Mouse (Mus musculus) lung, embryonic 14.5 days (tissue): ENCODE results near the gene Osm. TPM values are rescaled to one million over a fixed set of nuclear protein-coding genes. Genes with fewer than 3 reads are reported as not detected.

Source experiments
- ATAC-seq: fragments of 200-750 bp; cut with Nextera tagmentation; 2 replicates; pipeline ENCODE4 v1.8.0; 2017; ENCODE audit warnings: mild to moderate bottlenecking, moderate TSS enrichment, moderate library complexity; ENCODE audit not compliant: insufficient read depth
- DNase-seq: peaks from one replicate; pipeline ENCODE4 v3.0.0-alpha.2; 2015
- H3K27ac ChIP-seq: fragments of 300-500 bp; sonication (generic); 2 replicates; pipeline ENCODE4 v1.5.1; 2014; ENCODE audit warnings: low read depth, mild to moderate bottlenecking, moderate library complexity
- H3K27me3 ChIP-seq: fragments of 300-500 bp; sonication (generic); 2 replicates; pipeline ENCODE4 v1.6.1; 2014; ENCODE audit warnings: low read length, control low read depth; ENCODE audit not compliant: insufficient read depth
- H3K36me3 ChIP-seq: fragments of 300-500 bp; sonication (generic); 2 replicates; pipeline ENCODE4 v1.6.1; 2014; ENCODE audit warnings: control low read depth; ENCODE audit not compliant: insufficient read depth
- H3K4me1 ChIP-seq: fragments of 300-500 bp; sonication (generic); 2 replicates; pipeline ENCODE4 v1.6.1; 2014; ENCODE audit warnings: antibody characterized with exemption, control low read depth; ENCODE audit not compliant: insufficient read depth
- H3K4me2 ChIP-seq: fragments of 300-500 bp; sonication (generic); 2 replicates; pipeline ENCODE4 v1.6.1; 2014; ENCODE audit warnings: mild to moderate bottlenecking
- H3K4me3 ChIP-seq: fragments of 300-500 bp; sonication (generic); 2 replicates; pipeline ENCODE4 v1.5.1; 2014; ENCODE audit warnings: low read depth, low read length
- H3K9ac ChIP-seq: fragments of 300-500 bp; sonication (generic); 2 replicates; pipeline ENCODE4 v1.6.1; 2014
- H3K9me3 ChIP-seq: fragments of 300-500 bp; sonication (generic); 2 replicates; pipeline ENCODE4 v1.6.1; 2016; ENCODE audit warnings: low read depth, low read length, control low read depth
- CTCF ChIP-seq: IDR thresholded peaks from 2 replicates; pipeline ENCODE4 v1.5.1; 2016; ENCODE audit warnings: antibody characterized with exemption, low read depth
- WGBS: fragments of 180-500 bp; shearing (Covaris S2); extraction: QIAGEN DNeasy Blood & Tissue Kit; methylation state at CpG from one replicate; pipeline ENCODE4 v1.1.7; 2014; 5-methylcytosine and 5-hydroxymethylcytosine counted together
- polyA plus RNA-seq: library from polyadenylated mRNA; unstranded; fragments of >200 nt; fragmentation: Nextera tagmentation; extraction: Ambion mirVana; gene quantifications from 2 replicates; pipeline ENCODE4 v1.2.1, GENCODE M21; 2014

Gene Osm
- polyA plus RNA-seq, 1 experiment from 2014 or later, result not detected

DNA sequence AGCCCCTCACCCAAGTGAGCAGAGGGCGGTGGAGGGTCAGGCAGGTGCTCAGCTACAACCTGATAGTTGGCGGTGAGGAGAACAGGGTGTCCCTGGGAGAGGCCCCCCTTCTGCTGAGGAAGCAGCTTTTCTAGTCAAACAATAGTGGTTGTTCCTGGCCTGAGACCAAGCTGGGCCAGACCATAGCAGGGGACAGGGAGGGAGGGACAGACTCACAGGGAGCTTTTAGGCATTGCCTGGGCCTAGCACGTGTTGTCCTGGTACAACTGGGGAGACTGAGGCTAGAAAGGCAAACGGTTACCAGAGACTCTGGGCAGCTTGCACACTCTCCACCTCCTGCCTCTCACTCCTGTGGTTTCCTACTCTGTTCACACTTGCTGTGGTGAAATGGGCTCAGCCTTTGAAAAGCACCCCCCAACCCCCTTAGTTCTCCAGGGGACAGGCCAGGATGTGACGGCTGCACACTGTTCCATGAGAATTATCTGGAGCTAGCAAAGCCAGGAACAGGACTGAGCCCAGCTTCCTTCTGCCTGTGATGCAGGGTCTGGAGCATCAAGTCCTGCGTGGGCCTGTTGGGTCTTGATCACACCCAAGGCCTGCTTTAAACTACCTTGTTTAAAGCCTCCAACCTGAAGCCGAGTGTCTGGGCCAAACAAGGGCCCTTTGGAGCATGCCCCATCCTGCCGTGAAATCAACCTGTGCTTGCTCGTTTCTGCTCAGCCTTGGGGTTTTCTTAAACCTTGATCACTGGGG is 19.8 kb upstream of the Osm start:
- peaks cover 40% of the 10 kb centered on the region; the same call in 1 of the 2 replicates for H3K36me3 ChIP-seq
- no peak overlapping the region for H3K4me3 ChIP-seq
- no peaks in the 10 kb centered on the region; the same call in 1 of the 2 replicates for H3K4me1 ChIP-seq
- 75% methylated on average over 9 of the region's 9 CpGs for WGBS
- H3K9ac ChIP-seq, result no peak overlapping the region
- no peaks in the 10 kb centered on the region for H3K9me3 ChIP-seq
- no peak overlapping the region for H3K4me2 ChIP-seq
- 0 out of 2 replicates have a peak overlapping the region, but pooled peaks have one; percentile 9 for H3K27ac ChIP-seq
- ATAC-seq (no peak), DNase-seq (peak; percentile 31)
- TF ChIP-seq CTCF, result no peak
- H3K27me3 ChIP-seq, result no peaks in the 10 kb centered on the region

DNA sequence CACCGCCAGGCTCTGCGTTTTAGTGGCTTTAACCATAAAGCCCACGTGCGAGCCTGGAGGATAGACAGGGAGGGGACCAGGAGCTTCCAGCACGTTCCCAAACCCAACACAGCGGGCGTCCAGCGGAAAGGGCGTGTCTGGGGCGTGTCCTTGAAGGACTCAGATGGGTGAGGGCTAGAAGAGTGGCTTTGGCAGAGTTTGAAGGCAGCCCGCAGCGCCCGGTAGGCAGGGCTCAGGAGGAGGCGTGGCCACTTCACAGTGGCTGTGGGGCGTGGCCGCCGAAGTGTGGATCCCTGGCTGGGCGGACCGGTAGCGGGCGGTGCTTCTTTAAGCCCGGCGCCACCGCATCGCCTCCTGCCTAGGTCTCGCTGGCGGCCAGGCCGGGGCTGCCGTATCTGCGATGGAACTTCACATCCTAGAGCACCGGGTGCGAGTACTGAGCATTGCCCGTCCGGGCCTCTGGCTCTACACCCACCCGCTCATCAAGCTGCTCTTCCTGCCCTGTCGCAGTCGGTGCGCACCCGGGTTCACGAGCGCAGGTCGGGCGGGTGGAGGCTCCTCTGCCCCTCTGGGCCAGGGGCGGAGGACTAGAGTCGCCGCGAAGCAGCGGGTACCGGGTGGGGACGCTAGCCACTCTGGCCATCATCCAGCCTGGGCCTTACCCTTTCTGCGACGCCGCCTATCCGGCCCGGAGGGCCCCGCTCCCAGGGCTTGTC is 18.1 kb upstream of the Osm start, which contains the start of gene Castor1:
Gene Castor1, plus strand, starts transcription at position 312 of the 716 bp plus-strand sequence.
- peak within 1 kb of the TSS; percentile 48 for H3K4me3 ChIP-seq
- peak; percentile 93 for DNase-seq
- H3K4me2 ChIP-seq, result peak within 1 kb of the TSS; percentile 90
- H3K36me3 ChIP-seq, result peaks cover 28% of the 10 kb centered on the region; the same call in 1 of the 2 replicates
- H3K9ac ChIP-seq, result peak within 1 kb of the TSS; percentile 33; the same call in 1 of the 2 replicates
- H3K9me3 ChIP-seq, result no peaks in the 10 kb centered on the region
- no peak within 1 kb of the TSS for H3K27ac ChIP-seq
- no peaks in the 10 kb centered on the region for H3K27me3 ChIP-seq
- no peaks in the 10 kb centered on the region; the same call in 1 of the 2 replicates for H3K4me1 ChIP-seq
- peak; percentile 86 for ATAC-seq
- TF ChIP-seq CTCF, result no peak
- WGBS, result 2% methylated on average over 56 of the region's 56 CpGs

DNA sequence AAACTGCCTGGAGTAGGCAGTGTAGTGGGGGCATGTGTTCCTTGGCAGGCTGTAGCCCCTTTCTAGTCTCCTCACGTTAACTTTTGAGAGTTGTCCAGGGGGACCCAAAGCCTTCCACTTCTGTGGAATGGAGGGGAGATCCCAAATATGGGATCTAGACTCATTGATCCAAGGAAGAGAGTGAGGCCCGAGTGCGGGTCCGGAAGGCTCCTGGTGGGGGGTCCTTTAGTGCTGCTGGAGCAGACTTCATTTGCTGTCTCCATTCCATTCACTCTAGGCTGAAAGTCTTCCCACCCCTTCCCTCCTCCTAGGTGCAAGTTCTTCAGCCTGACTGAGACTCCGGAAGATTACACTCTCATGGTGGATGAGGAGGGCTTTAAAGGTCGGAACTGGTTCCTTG is 17.6 kb upstream of the Osm start:
- no peak overlapping the region for H3K27ac ChIP-seq
- WGBS, result 6% methylated on average over 6 of the region's 6 CpGs
- no peak for DNase-seq

DNA sequence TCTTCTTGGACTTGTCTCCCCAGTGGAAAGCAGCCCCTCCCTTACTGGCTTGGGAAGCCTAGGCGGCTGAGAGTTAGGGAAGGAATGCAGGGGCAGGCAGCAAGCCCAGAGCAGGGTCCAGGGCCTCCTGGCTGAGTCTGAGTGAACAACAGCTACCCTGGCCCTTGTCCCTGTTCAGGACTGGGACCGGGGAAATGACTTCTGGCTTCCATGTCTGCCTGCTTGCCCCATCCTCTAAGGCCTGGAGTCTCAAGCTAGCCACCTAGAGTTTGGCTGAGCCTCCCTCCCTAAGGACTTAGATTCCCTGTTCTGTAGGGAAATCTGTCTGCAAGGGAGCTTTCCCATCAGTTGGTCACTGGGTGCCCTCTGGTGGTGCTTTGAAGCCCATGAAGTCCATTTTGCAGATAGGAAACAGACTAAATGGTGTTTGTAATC is 16.9 kb upstream of the Osm start:
- Histone ChIP-seq H3K4me1 (no peaks in the 10 kb centered on the region; the same call in 1 of the 2 replicates), H3K27me3 (no peaks in the 10 kb centered on the region), H3K27ac (no peak overlapping the region), H3K36me3 (peaks cover 16% of the 10 kb centered on the region; the same call in 1 of the 2 replicates), H3K9me3 (no peaks in the 10 kb centered on the region), H3K4me2 (peak overlapping the region; percentile 90; the same call in 1 of the 2 replicates), H3K4me3 (no peak overlapping the region), H3K9ac (no peak overlapping the region)
- WGBS, result 12% methylated on average over 2 of the region's 2 CpGs
- ATAC-seq (no peak), DNase-seq (peak; percentile 90)
- TF ChIP-seq CTCF, result peak; percentile 86

More for the DNA sequence above, 17.6 kb upstream of the Osm start:
- Histone ChIP-seq H3K36me3 (peaks cover 23% of the 10 kb centered on the region; the same call in 1 of the 2 replicates), H3K4me2 (peak overlapping the region; percentile 90), H3K27me3 (no peaks in the 10 kb centered on the region), H3K9ac (peak overlapping the region; percentile 33; the same call in 1 of the 2 replicates), H3K4me1 (no peaks in the 10 kb centered on the region; the same call in 1 of the 2 replicates), H3K4me3 (peak overlapping the region; percentile 48), H3K9me3 (no peaks in the 10 kb centered on the region)
- TF ChIP-seq CTCF, result no peak
- ATAC-seq, result no peak

- Histone ChIP-seq H3K4me2 (no peak overlapping the region), H3K9ac (no peak overlapping the region), H3K4me1 (no peaks in the 10 kb centered on the region; the same call in 1 of the 2 replicates), H3K36me3 (peaks cover 10% of the 10 kb centered on the region; the same call in 1 of the 2 replicates), H3K4me3 (no peak overlapping the region), H3K27ac (no peak overlapping the region), H3K27me3 (no peaks in the 10 kb centered on the region), H3K9me3 (no peaks in the 10 kb centered on the region)
- TF ChIP-seq CTCF, result no peak
- ATAC-seq (no peak), DNase-seq (no peak)
- 62% methylated on average over 9 of the region's 9 CpGs for WGBS
These were observed 16.3 kb upstream of the Osm start for GRCm38 (mm10) chr11:4219908-4220307.

DNA sequence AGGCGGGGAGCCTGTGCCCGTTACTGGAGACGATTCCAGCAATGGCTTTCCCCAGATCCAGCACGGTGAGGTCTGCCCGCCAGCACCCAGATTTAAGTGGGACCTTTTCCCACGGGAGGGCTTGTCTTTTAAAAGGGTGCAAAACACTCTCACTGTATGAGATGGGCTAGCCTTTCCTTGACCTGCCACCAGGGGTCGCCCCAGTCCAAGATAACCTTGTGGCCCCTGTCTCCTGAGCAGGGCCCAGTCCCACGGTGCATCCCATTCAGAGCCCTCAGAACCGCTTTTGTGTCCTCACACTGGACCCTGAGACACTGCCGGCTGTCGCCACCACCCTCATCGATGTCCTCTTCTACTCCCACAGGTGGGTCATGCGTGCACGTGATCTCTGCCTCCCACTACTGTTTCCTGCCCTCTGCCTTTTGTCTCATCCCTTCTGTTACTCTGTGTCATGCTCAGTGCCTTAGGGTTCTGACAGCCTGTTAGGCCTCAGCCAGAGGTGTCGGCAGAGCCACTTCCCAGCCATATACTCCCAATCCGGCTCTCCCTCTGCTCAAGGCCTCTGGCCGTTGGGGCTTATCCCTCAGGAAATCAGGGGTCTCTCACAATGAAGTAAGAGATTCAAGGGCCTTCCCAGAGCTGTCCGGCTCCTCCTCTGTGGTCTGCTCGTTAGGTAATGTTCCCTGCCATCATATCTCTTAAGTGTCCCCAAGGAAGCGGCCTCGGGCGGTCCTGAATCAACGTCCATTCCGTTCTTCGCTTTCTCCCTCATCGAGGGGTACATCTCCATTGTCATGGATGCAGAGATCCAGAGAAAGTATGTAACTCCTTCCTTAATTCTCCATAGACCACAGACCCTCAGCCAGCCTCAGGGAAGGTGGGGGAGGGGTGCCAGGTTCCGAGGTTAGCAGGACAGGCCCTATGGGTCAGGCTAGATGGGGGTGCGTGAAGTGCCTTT is 15.5 kb upstream of the Osm start:
- 51% methylated on average over 28 of the region's 28 CpGs for WGBS
- 0 out of 2 replicates have a peak, but pooled peaks cover 3% of the 10 kb centered on the region for H3K36me3 ChIP-seq
- ATAC-seq (0 out of 2 replicates have a peak, but pooled peaks have one; percentile 18), DNase-seq (peak; percentile 77)
- no peak overlapping the region for H3K4me3 ChIP-seq
- H3K4me2 ChIP-seq, result no peak overlapping the region
- H3K9ac ChIP-seq, result no peak overlapping the region
- no peaks in the 10 kb centered on the region for H3K9me3 ChIP-seq
- no peaks in the 10 kb centered on the region; the same call in 1 of the 2 replicates for H3K4me1 ChIP-seq
- no peaks in the 10 kb centered on the region for H3K27me3 ChIP-seq
- peak; percentile 90 for TF ChIP-seq CTCF
- no peak overlapping the region for H3K27ac ChIP-seq
